In the genomic region with DNA sequence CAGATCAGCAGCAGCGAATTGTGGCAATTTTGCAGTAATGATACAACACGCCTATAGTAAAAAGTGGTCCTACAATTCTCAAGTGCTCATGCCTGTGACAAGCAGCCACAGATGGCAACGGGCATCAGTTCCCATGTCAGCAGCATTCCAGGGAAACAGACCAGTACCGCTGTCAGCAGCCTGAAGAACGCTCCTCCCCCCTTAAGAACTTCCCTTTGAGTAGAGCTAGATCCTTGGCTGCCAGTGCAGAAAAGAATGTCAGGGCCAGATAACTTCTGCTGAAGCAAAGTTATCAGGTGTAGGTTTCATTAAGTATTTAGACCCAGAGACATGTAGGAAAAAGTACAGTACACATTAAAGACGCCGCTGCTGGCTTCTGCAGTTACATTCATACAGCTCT, we compare ENCODE assay signal across 18 mouse cellular contexts. TPM values are rescaled to one million over a fixed set of nuclear protein-coding genes. Genes with fewer than 3 reads are reported as not detected.
DNase-seq lines count a peak whose midpoint lies in the region; ATAC-seq and TF ChIP-seq lines count a peak whose summit lies in the region.
"Had no signal": no experiment of that assay in that cellular context is flagged by ENCODE, and none has a peak within 500 bp of the region (broad histone marks: within the 10 kb centered on the region; RNA-seq: fewer than 3 reads in every experiment).

No protein-coding gene starts in this region.

- H3K36me3 ChIP-seq in heart, embryonic 10.5 days: no peaks in the 10 kb centered on the region
- no peaks in the 10 kb centered on the region for H3K36me3 ChIP-seq in liver, embryonic 11.5 days (ENCODE audit: control insufficient read depth, insufficient read depth, low read length)
- no peaks in the 10 kb centered on the region for H3K36me3 ChIP-seq in liver, embryonic 12.5 days
- H3K36me3 ChIP-seq in limb, embryonic 14.5 days (ENCODE audit: control insufficient read depth, insufficient read depth, low read length): no peaks in the 10 kb centered on the region
- H3K36me3 ChIP-seq: embryonic facial prominence, embryonic 15.5 days; hindbrain, embryonic 10.5 days; kidney, embryonic 15.5 days; midbrain, embryonic 13.5 days; stomach, embryonic 15.5 days had no signal

- no peak overlapping the region for H3K4me3 ChIP-seq in heart, embryonic 10.5 days
- H3K4me3 ChIP-seq in liver, embryonic 11.5 days (ENCODE audit: low read depth, low read length): no peak overlapping the region
- H3K4me3 ChIP-seq in liver, embryonic 12.5 days: no peak overlapping the region
- no peak overlapping the region for H3K4me3 ChIP-seq in limb, embryonic 14.5 days (replicated peaks; ENCODE audit: low read length)
- H3K4me3 ChIP-seq: embryonic facial prominence, embryonic 15.5 days; hindbrain, embryonic 10.5 days; kidney, embryonic 15.5 days; midbrain, embryonic 13.5 days; stomach, embryonic 15.5 days had no signal

- H3K27ac ChIP-seq in heart, embryonic 10.5 days: no peak overlapping the region
- H3K27ac ChIP-seq in liver, embryonic 11.5 days (ENCODE audit: low read depth, low read length): no peak overlapping the region
- H3K27ac ChIP-seq in liver, embryonic 12.5 days: no peak overlapping the region
- H3K27ac ChIP-seq in limb, embryonic 14.5 days (replicated peaks; ENCODE audit: low read depth, low read length): no peak overlapping the region
- H3K27ac ChIP-seq: embryonic facial prominence, embryonic 15.5 days; hindbrain, embryonic 10.5 days; kidney, embryonic 15.5 days; midbrain, embryonic 13.5 days; stomach, embryonic 15.5 days had no signal

- no peak overlapping the region for H3K4me2 ChIP-seq in liver, embryonic 11.5 days
- H3K4me2 ChIP-seq in liver, embryonic 12.5 days: no peak overlapping the region
- H3K4me2 ChIP-seq in limb, embryonic 14.5 days (replicated peaks; ENCODE audit: low read depth, low read length, severe bottlenecking): no peak overlapping the region
- H3K4me2 ChIP-seq: embryonic facial prominence, embryonic 15.5 days; kidney, embryonic 15.5 days; midbrain, embryonic 13.5 days; stomach, embryonic 15.5 days had no signal

- WGBS in heart, embryonic 10.5 days: 20% methylated on average over 7 of the region's 7 CpGs
- 48% methylated on average over 7 of the region's 7 CpGs for WGBS in liver, embryonic 11.5 days
- 37% methylated on average over 7 of the region's 7 CpGs for WGBS in liver, embryonic 12.5 days (ENCODE audit: insufficient replicate concordance)
- WGBS in limb, embryonic 14.5 days: 40% methylated on average over 7 of the region's 7 CpGs

- intact Hi-C loops in heart, postnatal 36 days (cut with DNase I): no loop called here

- peak; percentile 79 for DNase-seq in heart, embryonic 10.5 days (ENCODE audit: low spot score)
- DNase-seq in heart, postnatal 36 days: no peak
- peak; percentile 22 for DNase-seq in liver, embryonic 11.5 days (ENCODE audit: low spot score)
- DNase-seq in embryo, embryonic 10.5 days (ENCODE audit: low spot score): peak; percentile 32
- peak; percentile 53 for DNase-seq in limb, embryonic 14.5 days (ENCODE audit: low spot score)
- DNase-seq in gastrocnemius, postnatal 4 days (ENCODE audit: low spot score in 2 of 2): no peak
- DNase-seq: cerebellum, postnatal 14 days; lung, postnatal 4 days; right cerebral cortex, adult 18-20 months; spleen, adult 18-20 months had no signal

- no peak overlapping the region for H3K9ac ChIP-seq in liver, embryonic 11.5 days (ENCODE audit: low read depth, low read length)
- H3K9ac ChIP-seq in liver, embryonic 12.5 days: no peak overlapping the region
- H3K9ac ChIP-seq in limb, embryonic 14.5 days (ENCODE audit: low read depth, low read length, severe bottlenecking): no peak overlapping the region
- H3K9ac ChIP-seq: embryonic facial prominence, embryonic 15.5 days; kidney, embryonic 15.5 days; midbrain, embryonic 13.5 days; stomach, embryonic 15.5 days had no signal

- no peaks in the 10 kb centered on the region for H3K9me3 ChIP-seq in heart, embryonic 10.5 days
- H3K9me3 ChIP-seq in liver, embryonic 11.5 days (ENCODE audit: control insufficient read depth, low read length): no peaks in the 10 kb centered on the region
- no peaks in the 10 kb centered on the region for H3K9me3 ChIP-seq in liver, embryonic 12.5 days (replicated peaks)
- no peaks in the 10 kb centered on the region for H3K9me3 ChIP-seq in limb, embryonic 14.5 days (ENCODE audit: control insufficient read depth, low read length)
- H3K9me3 ChIP-seq: embryonic facial prominence, embryonic 15.5 days; hindbrain, embryonic 10.5 days; kidney, embryonic 15.5 days; midbrain, embryonic 13.5 days; stomach, embryonic 15.5 days had no signal

- no peak for TF ChIP-seq POLR2A in limb, embryonic 14.5 days (IDR thresholded peaks at IDR 0.05; ENCODE audit: borderline replicate concordance, extremely low read depth, insufficient read depth, insufficient read length)

- ATAC-seq in liver, embryonic 11.5 days (replicated peaks; ENCODE audit: low FRiP score): no peak
- no peak for ATAC-seq in liver, embryonic 12.5 days
- peak; percentile 39; the same call in 1 of the 2 replicates for ATAC-seq in limb, embryonic 14.5 days (ENCODE audit: low FRiP score, low read depth)
- ATAC-seq in CD4-positive, CD25-positive, alpha-beta regulatory T cell, adult 4 months: no peak
- ATAC-seq: inflammation-experienced regulatory T-cells, adult 6 months; midbrain, embryonic 13.5 days had no signal

- H3K27me3 ChIP-seq in heart, embryonic 10.5 days (ENCODE audit: insufficient read depth, poor library complexity, severe bottlenecking): no peaks in the 10 kb centered on the region
- H3K27me3 ChIP-seq in liver, embryonic 11.5 days (replicated peaks; ENCODE audit: control insufficient read depth, insufficient read depth, low read length): no peaks in the 10 kb centered on the region
- no peaks in the 10 kb centered on the region; the same call in 1 of the 2 replicates for H3K27me3 ChIP-seq in liver, embryonic 12.5 days (replicated peaks)
- H3K27me3 ChIP-seq in limb, embryonic 14.5 days (ENCODE audit: control insufficient read depth, insufficient read depth, low read length): no peaks in the 10 kb centered on the region
- H3K27me3 ChIP-seq: embryonic facial prominence, embryonic 15.5 days; kidney, embryonic 15.5 days; midbrain, embryonic 13.5 days; stomach, embryonic 15.5 days had no signal

- H3K4me1 ChIP-seq in heart, embryonic 10.5 days: peaks cover 38% of the 10 kb centered on the region
- H3K4me1 ChIP-seq in liver, embryonic 11.5 days (replicated peaks; ENCODE audit: control insufficient read depth, insufficient read depth, low read length): no peaks in the 10 kb centered on the region
- H3K4me1 ChIP-seq in liver, embryonic 12.5 days: no peaks in the 10 kb centered on the region
- peaks cover 3% of the 10 kb centered on the region; the same call in 1 of the 2 replicates for H3K4me1 ChIP-seq in limb, embryonic 14.5 days (ENCODE audit: control insufficient read depth, insufficient read depth, low read length)
- H3K4me1 ChIP-seq: embryonic facial prominence, embryonic 15.5 days; kidney, embryonic 15.5 days; midbrain, embryonic 13.5 days; stomach, embryonic 15.5 days had no signal

RNA-seq across cellular contexts. Expression of a gene that starts 8.4 kb away (rescaled TPM):
- polyA plus RNA-seq in heart, embryonic 10.5 days (2016; fragmentation: Nextera tagmentation; extraction: Ambion mirVana): 2.2 and 3.2 TPM in 2 replicates
- total RNA-seq in heart, postnatal 36 days (2021): 10 to 100 TPM; 15.5 to 21.3 TPM
- 4.2 and 4.9 TPM in 2 replicates for polyA plus RNA-seq in liver, embryonic 11.5 days (2014; fragmentation: Nextera tagmentation; extraction: Ambion mirVana)
- 2.2 and 2.6 TPM in 2 replicates for polyA plus RNA-seq in liver, embryonic 12.5 days (2016; fragmentation: Nextera tagmentation; extraction: Ambion mirVana)
- polyA plus RNA-seq in limb, embryonic 14.5 days (2012; rRNA removed): 15.2 and 17.6 TPM in 2 replicates
- 3.9 and 4.4 TPM in 2 replicates for polyA plus RNA-seq in limb, embryonic 14.5 days (2014; fragmentation: Nextera tagmentation; extraction: Ambion mirVana)
- polyA plus RNA-seq in CD4-positive, CD25-positive, alpha-beta regulatory T cell, adult 4 months (2017; shearing (Covaris generic)): 1 to 10 TPM; 3.5 to 6.7 TPM
- total RNA-seq in gastrocnemius, postnatal 4 days (2021): 10 to 100 TPM; 14.1 to 15.7 TPM

RNA-seq across cellular contexts. Expression of a gene that starts 40.0 kb away (rescaled TPM):
- 4.0 and 4.9 TPM in 2 replicates for polyA plus RNA-seq in heart, embryonic 10.5 days (2016; fragmentation: Nextera tagmentation; extraction: Ambion mirVana)
- total RNA-seq in heart, postnatal 36 days (2021): 10 to 100 TPM; 64.3 to 64.7 TPM
- polyA plus RNA-seq in liver, embryonic 11.5 days (2014; fragmentation: Nextera tagmentation; extraction: Ambion mirVana): 2.7 and 3.0 TPM in 2 replicates
- polyA plus RNA-seq in liver, embryonic 12.5 days (2016; fragmentation: Nextera tagmentation; extraction: Ambion mirVana): 2.4 and 2.7 TPM in 2 replicates
- polyA plus RNA-seq in limb, embryonic 14.5 days (2012; rRNA removed): 69.1 and 75.6 TPM in 2 replicates
- 7.7 and 7.8 TPM in 2 replicates for polyA plus RNA-seq in limb, embryonic 14.5 days (2014; fragmentation: Nextera tagmentation; extraction: Ambion mirVana)
- 1 to 10 TPM; 2.0 to 2.9 TPM for polyA plus RNA-seq in CD4-positive, CD25-positive, alpha-beta regulatory T cell, adult 4 months (2017; shearing (Covaris generic))
- total RNA-seq in gastrocnemius, postnatal 4 days (2021): 10 to 100 TPM; 48.3 to 50.8 TPM

RNA-seq across cellular contexts. Expression of a gene that starts 57.4 kb away (rescaled TPM):
- 567 and 701 TPM in 2 replicates for polyA plus RNA-seq in heart, embryonic 10.5 days (2016; fragmentation: Nextera tagmentation; extraction: Ambion mirVana)
- total RNA-seq in heart, postnatal 36 days (2021): 100 to 1,000 TPM; 166 to 176 TPM
- polyA plus RNA-seq in liver, embryonic 11.5 days (2014; fragmentation: Nextera tagmentation; extraction: Ambion mirVana): 710 and 721 TPM in 2 replicates
- polyA plus RNA-seq in liver, embryonic 12.5 days (2016; fragmentation: Nextera tagmentation; extraction: Ambion mirVana): 455 and 456 TPM in 2 replicates
- 259 and 298 TPM in 2 replicates for polyA plus RNA-seq in limb, embryonic 14.5 days (2012; rRNA removed)
- 501 and 620 TPM in 2 replicates for polyA plus RNA-seq in limb, embryonic 14.5 days (2014; fragmentation: Nextera tagmentation; extraction: Ambion mirVana)
- polyA plus RNA-seq in CD4-positive, CD25-positive, alpha-beta regulatory T cell, adult 4 months (2017; shearing (Covaris generic)): 100 to 1,000 TPM; 416 to 450 TPM
- 100 to 1,000 TPM; 201 TPM for total RNA-seq in gastrocnemius, postnatal 4 days (2021)

RNA-seq across cellular contexts. Expression of a gene that starts 57.5 kb away (rescaled TPM):
- 3.5 and 4.4 TPM in 2 replicates for polyA plus RNA-seq in heart, embryonic 10.5 days (2016; fragmentation: Nextera tagmentation; extraction: Ambion mirVana)
- 1 to 10 TPM; 2.0 to 2.4 TPM for total RNA-seq in heart, postnatal 36 days (2021)
- polyA plus RNA-seq in liver, embryonic 11.5 days (2014; fragmentation: Nextera tagmentation; extraction: Ambion mirVana): 2.6 and 2.7 TPM in 2 replicates
- 1.3 and 1.6 TPM in 2 replicates for polyA plus RNA-seq in liver, embryonic 12.5 days (2016; fragmentation: Nextera tagmentation; extraction: Ambion mirVana)
- polyA plus RNA-seq in limb, embryonic 14.5 days (2012; rRNA removed): 9.1 and 11.4 TPM in 2 replicates
- polyA plus RNA-seq in limb, embryonic 14.5 days (2014; fragmentation: Nextera tagmentation; extraction: Ambion mirVana): 3.5 and 4.9 TPM in 2 replicates
- 1 to 10 TPM; 1.8 to 2.2 TPM for polyA plus RNA-seq in CD4-positive, CD25-positive, alpha-beta regulatory T cell, adult 4 months (2017; shearing (Covaris generic))
- total RNA-seq in gastrocnemius, postnatal 4 days (2021): 1 to 10 TPM; 3.7 to 4.3 TPM

Comparison
In these comparisons a context has a peak if more than half of its experiments do, and no peak if none do; other contexts are left out.
1. DNase-seq: peak in heart, embryonic 10.5 days (single experiment), liver, embryonic 11.5 days (single experiment), embryo, embryonic 10.5 days (single experiment) and limb, embryonic 14.5 days (single experiment); none in heart, postnatal 36 days (0 of 2) and gastrocnemius, postnatal 4 days (0 of 2).